Mouse (Mus musculus) kidney, postnatal 10 days (tissue): ENCODE results near the gene Akt3.

ENCODE experiments used
- DNase-seq: peaks from one replicate; pipeline ENCODE4 v3.0.0; 2021; ENCODE audit warnings: mixed read lengths

Gene Akt3

GRCm38 (mm10) chr1:176973356-176974088 lies 284.5 kb downstream of the Akt3 start:
- no peak for DNase-seq

- no peak for DNase-seq
Observed at GRCm38 (mm10) chr1:176971479-176971797, 286.6 kb downstream of the Akt3 start.

- no peak for DNase-seq
Observed at GRCm38 (mm10) chr1:176970635-176971478, 287.1 kb downstream of the Akt3 start.
